Mouse (Mus musculus) intestine, embryonic 16.5 days (tissue): ENCODE data around the gene Cox14. TPM values are rescaled to one million over a fixed set of nuclear protein-coding genes. Genes with fewer than 3 reads are reported as not detected.

ENCODE experiments used
- ATAC-seq: fragments of 200-750 bp; cut with Nextera tagmentation; 2 replicates; pipeline ENCODE4 v1.8.0; 2017; ENCODE audit warnings: moderate TSS enrichment, moderate library complexity
- H3K27ac ChIP-seq: fragments of 300-500 bp; sonication (generic); 2 replicates; pipeline ENCODE4 v1.5.1; 2014; ENCODE audit warnings: mild to moderate bottlenecking, low read length
- H3K27me3 ChIP-seq: fragments of 300-500 bp; sonication (generic); replicated peaks from 2 replicates; pipeline ENCODE4 v1.6.1; 2014; ENCODE audit warnings: low read length, control low read depth, mixed read lengths; ENCODE audit not compliant: control insufficient read depth, insufficient read depth
- H3K36me3 ChIP-seq: fragments of 300-500 bp; sonication (generic); 2 replicates; pipeline ENCODE4 v1.6.1; 2014; ENCODE audit warnings: low read length, control low read depth; ENCODE audit not compliant: control insufficient read depth, insufficient read depth
- H3K4me1 ChIP-seq: fragments of 300-500 bp; sonication (generic); 2 replicates; pipeline ENCODE4 v1.6.1; 2014; ENCODE audit warnings: low read length, control low read depth, mixed read lengths; ENCODE audit not compliant: control insufficient read depth, insufficient read depth
- H3K4me2 ChIP-seq: fragments of 300-500 bp; sonication (generic); 2 replicates; pipeline ENCODE4 v1.6.1; 2014; ENCODE audit warnings: low read depth, low read length, control low read depth
- H3K4me3 ChIP-seq: fragments of 300-500 bp; sonication (generic); 2 replicates; pipeline ENCODE4 v1.5.1; 2014; ENCODE audit warnings: mild to moderate bottlenecking, low read length
- H3K9ac ChIP-seq: fragments of 300-500 bp; sonication (generic); 2 replicates; pipeline ENCODE4 v1.6.1; 2014; ENCODE audit warnings: low read depth, low read length
- H3K9me3 ChIP-seq: fragments of 300-500 bp; sonication (generic); 2 replicates; pipeline ENCODE4 v1.6.1; 2016; ENCODE audit warnings: low read length, control low read depth; ENCODE audit not compliant: control insufficient read depth
- WGBS: fragments of 180-500 bp; shearing (Covaris S2); extraction: QIAGEN DNeasy Blood & Tissue Kit; methylation state at CpG from one replicate; pipeline ENCODE4 v1.1.7; 2014; 5-methylcytosine and 5-hydroxymethylcytosine counted together
- polyA plus RNA-seq: library from polyadenylated mRNA; unstranded; fragments of >200 nt; fragmentation: Nextera tagmentation; extraction: Ambion mirVana; gene quantifications from 2 replicates; pipeline ENCODE4 v1.2.1, GENCODE M21; 2015

Cox14 gene
- polyA plus RNA-seq, 1 experiment from 2014 or later = 253 TPM

- Histone ChIP-seq H3K9me3 (no peaks in the 10 kb centered on the region), H3K4me1 (peaks cover 25% of the 10 kb centered on the region), H3K4me3 (no peak overlapping the region), H3K27me3 (no peaks in the 10 kb centered on the region), H3K9ac (no peak overlapping the region), H3K4me2 (no peak overlapping the region), H3K36me3 (peaks cover 20% of the 10 kb centered on the region), H3K27ac (no peak overlapping the region)
- ATAC-seq = no peak
- 73% methylated on average over 4 of the region's 4 CpGs for WGBS
Observed at GRCm38 (mm10) chr15:99714206-99714605, 11.2 kb upstream of the Cox14 start.

- H3K9ac ChIP-seq = no peak overlapping the region
- no peak overlapping the region for H3K4me3 ChIP-seq
- peaks cover 28% of the 10 kb centered on the region for H3K4me1 ChIP-seq
- no peak overlapping the region for H3K4me2 ChIP-seq
- H3K9me3 ChIP-seq = no peaks in the 10 kb centered on the region
- WGBS = 50% methylated on average over 7 of the region's 7 CpGs
- peaks cover 18% of the 10 kb centered on the region for H3K36me3 ChIP-seq
- H3K27ac ChIP-seq = no peak overlapping the region
- ATAC-seq = 0 out of 2 replicates have a peak, but pooled peaks have one; percentile 18
- no peaks in the 10 kb centered on the region for H3K27me3 ChIP-seq
Observed at GRCm38 (mm10) chr15:99714858-99715257, 10.6 kb upstream of the Cox14 start.

GRCm38 (mm10) chr15:99715361-99715865 lies 10.0 kb upstream of the Cox14 start:
- Histone ChIP-seq H3K4me3 (no peak overlapping the region), H3K27ac (no peak overlapping the region), H3K27me3 (no peaks in the 10 kb centered on the region), H3K9me3 (no peaks in the 10 kb centered on the region), H3K4me2 (no peak overlapping the region), H3K36me3 (peaks cover 20% of the 10 kb centered on the region), H3K4me1 (peaks cover 30% of the 10 kb centered on the region), H3K9ac (no peak overlapping the region)
- ATAC-seq = no peak
- 74% methylated on average over 13 of the region's 13 CpGs for WGBS

- Histone ChIP-seq H3K36me3 (peaks cover 18% of the 10 kb centered on the region), H3K4me2 (no peak overlapping the region)
- ATAC-seq = 0 out of 2 replicates have a peak, but pooled peaks have one; percentile 7
Observed at GRCm38 (mm10) chr15:99715982-99716746, 9.3 kb upstream of the Cox14 start.

GRCm38 (mm10) chr15:99716814-99717213 lies 8.6 kb upstream of the Cox14 start:
- H3K9ac ChIP-seq = no peak overlapping the region

More at GRCm38 (mm10) chr15:99715982-99716746, 9.3 kb upstream of the Cox14 start:
- H3K27ac ChIP-seq = no peak overlapping the region
- WGBS = 65% methylated on average over 11 of the region's 11 CpGs
- no peaks in the 10 kb centered on the region for H3K27me3 ChIP-seq
- no peaks in the 10 kb centered on the region for H3K9me3 ChIP-seq
- H3K4me1 ChIP-seq = peaks cover 30% of the 10 kb centered on the region
- H3K4me3 ChIP-seq = no peak overlapping the region
- 0 out of 2 replicates have a peak overlapping the region, but pooled peaks have one; percentile 20 for H3K9ac ChIP-seq

GRCm38 (mm10) chr15:99717386-99718334 lies 7.8 kb upstream of the Cox14 start, which contains the start of gene Gpd1:
Gene Gpd1, plus strand, starts transcription at chr15:99717515.
- peak within 1 kb of the TSS; percentile 28 for H3K4me3 ChIP-seq
- peak; percentile 17; the same call in 1 of the 2 replicates for ATAC-seq
- peak within 1 kb of the TSS; percentile 37 for H3K4me2 ChIP-seq
- peak within 1 kb of the TSS; percentile 34; the same call in 1 of the 2 replicates for H3K9ac ChIP-seq
- H3K9me3 ChIP-seq = no peaks in the 10 kb centered on the region
- H3K36me3 ChIP-seq = peaks cover 10% of the 10 kb centered on the region
- no peaks in the 10 kb centered on the region for H3K27me3 ChIP-seq
- peaks cover 28% of the 10 kb centered on the region for H3K4me1 ChIP-seq
- 62% methylated on average over 26 of the region's 26 CpGs for WGBS
- peak within 1 kb of the TSS; percentile 63 for H3K27ac ChIP-seq

More at GRCm38 (mm10) chr15:99716814-99717213, 8.6 kb upstream of the Cox14 start:
- Histone ChIP-seq H3K27ac (no peak overlapping the region), H3K4me3 (no peak overlapping the region), H3K9me3 (no peaks in the 10 kb centered on the region), H3K4me1 (peaks cover 30% of the 10 kb centered on the region), H3K4me2 (no peak overlapping the region), H3K27me3 (no peaks in the 10 kb centered on the region), H3K36me3 (peaks cover 14% of the 10 kb centered on the region)
- no peak for ATAC-seq
- 87% methylated on average over 12 of the region's 12 CpGs for WGBS

GRCm38 (mm10) chr15:99718461-99719021 lies 6.9 kb upstream of the Cox14 start:
- Histone ChIP-seq H3K9ac (peak overlapping the region; percentile 25), H3K4me3 (peak overlapping the region; percentile 8; the same call in 1 of the 2 replicates), H3K36me3 (peaks cover 9% of the 10 kb centered on the region), H3K27ac (peak overlapping the region; percentile 78), H3K4me1 (peaks cover 34% of the 10 kb centered on the region), H3K27me3 (no peaks in the 10 kb centered on the region), H3K9me3 (no peaks in the 10 kb centered on the region), H3K4me2 (peak overlapping the region; percentile 28)
- WGBS = 84% methylated on average over 9 of the region's 9 CpGs
- peak; percentile 60 for ATAC-seq

- Histone ChIP-seq H3K4me2 (no peak overlapping the region), H3K4me3 (no peak overlapping the region), H3K9me3 (no peaks in the 10 kb centered on the region), H3K4me1 (peaks cover 47% of the 10 kb centered on the region), H3K36me3 (0 out of 2 replicates have a peak, but pooled peaks cover 3% of the 10 kb centered on the region), H3K27me3 (no peaks in the 10 kb centered on the region), H3K27ac (no peak overlapping the region), H3K9ac (no peak overlapping the region)
- 79% methylated on average over 8 of the region's 8 CpGs for WGBS
- no peak for ATAC-seq
Observed at GRCm38 (mm10) chr15:99719865-99720264, 5.6 kb upstream of the Cox14 start.
